Mouse (Mus musculus): Measurements from ENCODE around the gene Tiam2.

DNA sequence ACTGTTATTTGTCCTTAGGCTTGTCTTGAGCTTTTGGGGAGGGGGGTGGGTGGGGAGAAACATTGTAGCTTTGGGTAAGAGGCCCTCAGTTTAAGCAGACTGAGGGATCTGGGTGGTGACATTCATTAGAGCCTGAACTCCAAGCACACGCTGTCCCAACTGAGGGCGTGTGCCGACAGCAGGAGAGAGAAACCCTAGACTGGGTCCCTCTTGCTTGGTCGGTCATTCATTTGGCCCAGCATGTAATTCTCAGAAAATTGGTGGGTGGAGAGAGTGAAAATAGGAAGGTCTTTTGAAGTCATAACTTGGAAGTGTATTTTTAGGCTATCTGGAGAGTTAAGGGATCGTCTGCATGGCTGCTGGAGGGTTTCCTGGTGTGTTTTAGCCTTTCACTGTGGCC lies 71.5 kb downstream of the Tiam2 start:
- TF ChIP-seq CTCF (IDR thresholded peaks at IDR 0.05; ENCODE audit: extremely low read depth, insufficient read depth, insufficient read length, insufficient replicate concordance) (no peak), POLR2A (IDR thresholded peaks at IDR 0.05; ENCODE audit: low read depth, low read length) (no peak)
